Mouse (Mus musculus) thymus, adult 2 months (tissue): ENCODE results near the gene Thoc2. TPM values are rescaled to one million over a fixed set of nuclear protein-coding genes. Genes with fewer than 3 reads are reported as not detected.

Experiments used
- DNase-seq: peaks from one replicate; pipeline ENCODE4 v3.0.0; 2021
- H3K27ac ChIP-seq: fragments of 200-500 bp; 2 replicates; pipeline ENCODE4 v1.5.1; 2012; ENCODE audit warnings: low read length, control low read depth; ENCODE audit not compliant: control insufficient read depth, insufficient read depth
- H3K27me3 ChIP-seq: fragments of 200-500 bp; 2 replicates; pipeline ENCODE4 v1.6.1; 2012; ENCODE audit warnings: mild to moderate bottlenecking, low read length, moderate library complexity, mixed read lengths; ENCODE audit not compliant: control insufficient read depth, insufficient read depth
- H3K36me3 ChIP-seq: fragments of 200-500 bp; 2 replicates; pipeline ENCODE4 v1.6.1; 2012; ENCODE audit warnings: mild to moderate bottlenecking, low read length, moderate library complexity; ENCODE audit not compliant: control insufficient read depth, insufficient read depth
- H3K4me1 ChIP-seq: fragments of 200-500 bp; replicated peaks from 2 replicates; pipeline ENCODE4 v1.6.1; 2012; ENCODE audit warnings: low read length; ENCODE audit not compliant: control insufficient read depth, insufficient read depth
- H3K4me3 ChIP-seq: fragments of 200-500 bp; 2 replicates; pipeline ENCODE4 v1.5.1; 2012; ENCODE audit warnings: mild to moderate bottlenecking, low read length, control low read depth, moderate library complexity; ENCODE audit not compliant: control insufficient read depth, insufficient read depth
- CTCF ChIP-seq: fragments of 200-500 bp; IDR thresholded peaks from 2 replicates; pipeline ENCODE4 v1.5.1; 2012; ENCODE audit warnings: mild to moderate bottlenecking, control low read depth, low read length, moderate library complexity, borderline replicate concordance; ENCODE audit not compliant: control insufficient read depth, poor library complexity, insufficient read depth; ENCODE audit errors: extremely low read depth
- POLR2A ChIP-seq: fragments of 200-500 bp; IDR thresholded peaks from 2 replicates; pipeline ENCODE4 v1.6.1; 2012; ENCODE audit warnings: mild to moderate bottlenecking, low read length, control low read depth, moderate library complexity; ENCODE audit not compliant: control insufficient read depth, poor library complexity, insufficient read depth; ENCODE audit errors: extremely low read depth
- whole genome bisulfite sequencing: fragments of 180-500 bp; shearing (Covaris S2); methylation state at CpG from one replicate; pipeline ENCODE4 v1.1.7; 2018; 5-methylcytosine and 5-hydroxymethylcytosine counted together
- polyA plus RNA-seq: library from polyadenylated mRNA; depleted of rRNA; stranded (reverse); fragments of >200 nt; gene quantifications from 2 replicates; pipeline ENCODE4 v1.2.3, GENCODE M21; 2012

Thoc2 gene
- polyA plus RNA-seq, 1 experiment = 17.0 TPM

- H3K36me3 ChIP-seq = no peaks in the 10 kb centered on the region
- no peak overlapping the region for H3K4me3 ChIP-seq
- no peak overlapping the region for H3K27ac ChIP-seq
- no peak for DNase-seq
- TF ChIP-seq CTCF = no peak
- 0 out of 2 replicates have a peak, but pooled peaks have one; percentile 0 for TF ChIP-seq POLR2A
- 30% methylated on average over 10 of the region's 10 CpGs for WGBS
- H3K27me3 ChIP-seq = no peaks in the 10 kb centered on the region
- H3K4me1 ChIP-seq = peaks cover 2% of the 10 kb centered on the region; the same call in 1 of the 2 replicates
These were observed 8.4 kb downstream of the Thoc2 start for GRCm38 (mm10) chrX:41912061-41912401.

DNA sequence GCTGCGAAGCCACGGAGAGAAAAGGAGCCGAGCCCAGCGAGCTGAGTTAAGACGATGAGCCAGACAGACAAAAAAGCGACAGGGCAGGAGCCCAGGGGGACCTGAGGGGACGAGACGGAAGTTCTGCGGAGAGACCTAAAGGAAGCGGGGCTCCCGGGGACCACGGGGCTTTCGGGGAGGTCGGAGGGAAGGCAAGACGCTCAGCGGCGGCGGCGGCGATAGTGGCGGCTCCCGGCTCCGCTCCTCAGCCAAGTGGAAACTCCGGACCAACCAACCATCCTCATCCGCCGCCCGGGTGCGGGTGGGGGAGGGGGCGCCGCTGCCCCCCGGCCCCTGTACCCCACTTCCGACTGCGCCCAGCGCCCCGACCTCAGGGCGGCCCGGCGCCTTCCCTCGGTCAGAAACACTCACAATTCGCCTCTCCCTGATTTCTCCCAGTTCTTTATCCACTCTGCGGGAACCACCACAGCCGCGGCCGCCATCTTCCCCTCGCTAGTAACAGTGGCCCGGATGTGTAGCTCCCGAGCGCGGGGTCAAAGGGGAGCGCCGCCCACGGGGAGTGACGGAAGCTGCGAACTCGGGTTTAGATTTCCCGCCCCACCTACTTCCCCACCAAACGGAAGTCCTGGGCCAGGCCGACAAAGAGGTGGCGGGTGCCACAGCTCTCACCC is 8.9 kb downstream of the Thoc2 start:
- peak; percentile 86 for DNase-seq
- TF ChIP-seq POLR2A = peak; percentile 68; the same call in 1 of the 2 replicates
- no peak for TF ChIP-seq CTCF
- Histone ChIP-seq H3K4me1 (peaks cover 2% of the 10 kb centered on the region; the same call in 1 of the 2 replicates), H3K27me3 (no peaks in the 10 kb centered on the region), H3K4me3 (peak overlapping the region; percentile 97), H3K27ac (peak overlapping the region; percentile 25), H3K36me3 (no peaks in the 10 kb centered on the region)
- 2% methylated on average over 59 of the region's 59 CpGs for WGBS

GRCm38 (mm10) chrX:41910981-41911380 is 9.5 kb downstream of the Thoc2 start:
- TF ChIP-seq CTCF (no peak), POLR2A (no peak)
- no peaks in the 10 kb centered on the region for H3K27me3 ChIP-seq
- peak; percentile 11 for DNase-seq
- H3K4me1 ChIP-seq = peaks cover 2% of the 10 kb centered on the region; the same call in 1 of the 2 replicates
- peak overlapping the region; percentile 25 for H3K27ac ChIP-seq
- H3K4me3 ChIP-seq = peak overlapping the region; percentile 97
- no peaks in the 10 kb centered on the region for H3K36me3 ChIP-seq
- WGBS = under 1% methylated on average over 24 of the region's 24 CpGs

- no peaks in the 10 kb centered on the region for H3K36me3 ChIP-seq
- H3K27ac ChIP-seq = no peak overlapping the region
- peaks cover 2% of the 10 kb centered on the region; the same call in 1 of the 2 replicates for H3K4me1 ChIP-seq
- DNase-seq = no peak
- H3K4me3 ChIP-seq = peak overlapping the region; percentile 97
- H3K27me3 ChIP-seq = no peaks in the 10 kb centered on the region
- no peak for TF ChIP-seq CTCF
- no peak for TF ChIP-seq POLR2A
- under 1% methylated on average over 9 of the region's 9 CpGs for WGBS
These were observed 10.0 kb downstream of the Thoc2 start for GRCm38 (mm10) chrX:41910471-41910870.

DNA sequence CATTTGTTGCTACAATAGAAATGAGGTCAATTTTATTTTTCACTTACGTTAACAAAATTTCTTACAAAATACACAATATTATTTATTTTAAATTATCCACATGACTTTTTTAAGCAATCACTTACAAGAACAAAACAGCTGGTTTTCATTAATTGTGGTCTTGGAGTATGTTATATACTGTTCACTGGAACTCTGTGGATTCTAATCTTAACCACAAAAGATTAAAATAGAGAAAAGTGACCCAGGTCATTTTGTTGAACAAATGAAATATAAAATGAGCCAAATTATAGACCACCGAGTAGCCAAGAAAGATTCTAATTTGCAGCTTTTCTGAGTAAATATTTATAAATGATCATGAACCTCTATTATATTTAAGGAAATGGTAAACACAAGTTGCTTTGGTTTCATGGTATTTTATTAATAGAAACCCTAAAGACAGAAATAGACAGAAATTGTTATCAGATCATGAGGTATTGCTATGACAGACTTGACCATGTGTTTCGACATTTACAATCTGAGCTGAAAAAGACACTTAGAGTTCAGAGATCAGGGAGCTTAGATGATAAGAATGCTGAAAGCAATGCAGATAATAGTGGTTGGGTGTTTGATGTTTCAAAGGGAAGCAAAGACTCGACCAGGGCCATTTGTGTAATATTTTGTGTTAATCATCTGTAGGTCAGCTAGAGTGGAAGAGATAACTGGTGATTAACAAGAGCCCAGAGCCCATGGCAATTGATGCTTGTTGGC is 35.5 kb downstream of the Thoc2 start:
- Histone ChIP-seq H3K4me1 (no peaks in the 10 kb centered on the region), H3K36me3 (no peaks in the 10 kb centered on the region), H3K27me3 (no peaks in the 10 kb centered on the region), H3K27ac (no peak overlapping the region), H3K4me3 (no peak overlapping the region)
- WGBS = 68% methylated on average over 4 of the region's 4 CpGs
- TF ChIP-seq POLR2A = no peak
- DNase-seq = no peak

DNA sequence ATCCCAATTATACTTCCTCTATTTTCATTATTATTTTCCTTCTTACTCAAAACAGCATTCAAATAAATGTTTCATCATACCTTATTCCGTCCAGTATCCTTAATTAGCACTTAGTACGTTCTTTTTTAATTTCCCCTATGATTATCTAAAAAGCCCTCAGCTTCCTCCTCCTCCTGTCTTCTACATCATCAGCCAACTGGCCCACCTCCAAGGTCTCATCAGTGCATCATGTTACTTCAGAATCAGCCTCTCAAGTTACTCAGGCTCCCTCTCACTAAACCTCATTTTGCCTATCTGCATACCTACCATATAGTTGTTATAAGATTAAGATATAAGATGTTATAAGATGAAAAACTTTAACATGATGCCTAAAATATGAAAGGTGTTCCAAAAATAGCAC is 43.9 kb downstream of the Thoc2 start:
- H3K27me3 ChIP-seq = no peaks in the 10 kb centered on the region
- H3K4me3 ChIP-seq = no peak overlapping the region
- no peak overlapping the region for H3K27ac ChIP-seq
- H3K4me1 ChIP-seq = no peaks in the 10 kb centered on the region
- DNase-seq = no peak
- 88% methylated on average over 2 of the region's 2 CpGs for WGBS
- TF ChIP-seq POLR2A = no peak
- no peak for TF ChIP-seq CTCF
- no peaks in the 10 kb centered on the region for H3K36me3 ChIP-seq

DNA sequence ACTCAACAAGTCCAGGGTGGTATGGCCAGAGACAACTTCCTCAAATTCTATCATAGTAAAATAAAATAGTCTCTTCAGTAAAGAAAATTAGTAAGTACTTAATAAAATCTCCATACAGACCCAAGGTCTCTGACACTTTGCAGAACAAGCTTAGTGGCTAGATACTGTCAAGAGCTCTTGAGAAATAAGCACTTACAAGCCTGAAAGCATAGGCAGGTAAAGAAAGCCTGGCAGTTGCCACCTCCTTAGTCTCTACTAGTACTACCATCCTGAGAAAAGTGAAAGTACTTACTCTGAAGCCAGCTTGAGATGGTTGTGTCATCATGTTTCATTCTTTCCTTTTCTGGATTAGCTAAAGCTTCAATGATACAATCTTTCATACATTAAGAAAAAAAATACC is 82.7 kb downstream of the Thoc2 start:
- H3K27ac ChIP-seq = no peak overlapping the region
- no peaks in the 10 kb centered on the region for H3K4me1 ChIP-seq
- TF ChIP-seq POLR2A (no peak), CTCF (no peak)
- no peaks in the 10 kb centered on the region for H3K36me3 ChIP-seq
- H3K27me3 ChIP-seq = no peaks in the 10 kb centered on the region
- no peak for DNase-seq
- H3K4me3 ChIP-seq = no peak overlapping the region
